Mouse (Mus musculus) stomach, embryonic 16.5 days (tissue): ENCODE data around the gene Derl2. TPM values are rescaled to one million over a fixed set of nuclear protein-coding genes. Genes with fewer than 3 reads are reported as not detected.

Experiments used
- ATAC-seq: fragments of 200-750 bp; cut with Nextera tagmentation; 2 replicates; pipeline ENCODE4 v1.8.0; 2017; ENCODE audit warnings: moderate number of reproducible peaks, moderate TSS enrichment; ENCODE audit not compliant: insufficient read depth, low FRiP score
- H3K27ac ChIP-seq: fragments of 300-500 bp; sonication (generic); 2 replicates; pipeline ENCODE4 v1.5.1; 2014; ENCODE audit warnings: low read length
- H3K27me3 ChIP-seq: fragments of 300-500 bp; sonication (generic); 2 replicates; pipeline ENCODE4 v1.6.1; 2014; ENCODE audit warnings: low read length, control low read depth, mixed read lengths; ENCODE audit not compliant: control insufficient read depth, insufficient read depth
- H3K36me3 ChIP-seq: fragments of 300-500 bp; sonication (generic); 2 replicates; pipeline ENCODE4 v1.6.1; 2014; ENCODE audit warnings: low read length; ENCODE audit not compliant: control insufficient read depth, insufficient read depth
- H3K4me1 ChIP-seq: fragments of 300-500 bp; sonication (generic); 2 replicates; pipeline ENCODE4 v1.6.1; 2014; ENCODE audit warnings: low read length, control low read depth, mixed read lengths; ENCODE audit not compliant: control insufficient read depth, insufficient read depth
- H3K4me2 ChIP-seq: fragments of 300-500 bp; sonication (generic); 2 replicates; pipeline ENCODE4 v1.6.1; 2014; ENCODE audit warnings: low read depth, low read length, mixed read lengths
- H3K4me3 ChIP-seq: fragments of 300-500 bp; sonication (generic); replicated peaks from 2 replicates; pipeline ENCODE4 v1.5.1; 2014; ENCODE audit warnings: mild to moderate bottlenecking, low read length
- H3K9ac ChIP-seq: fragments of 300-500 bp; sonication (generic); 2 replicates; pipeline ENCODE4 v1.6.1; 2014; ENCODE audit warnings: low read length
- H3K9me3 ChIP-seq: fragments of 300-500 bp; sonication (generic); replicated peaks from 2 replicates; pipeline ENCODE4 v1.6.1; 2016; ENCODE audit warnings: low read length, control low read depth; ENCODE audit not compliant: control insufficient read depth
- WGBS: fragments of 180-500 bp; shearing (Covaris S2); extraction: QIAGEN DNeasy Blood & Tissue Kit; methylation state at CpG from one replicate; pipeline ENCODE4 v1.1.7; 2014; 5-methylcytosine and 5-hydroxymethylcytosine counted together
- polyA plus RNA-seq: library from polyadenylated mRNA; unstranded; fragments of >200 nt; fragmentation: Nextera tagmentation; extraction: Ambion mirVana; gene quantifications from 2 replicates; pipeline ENCODE4 v1.2.1, GENCODE M21; 2015

Gene Derl2
- polyA plus RNA-seq, 1 experiment from 2014 or later = 63.1 TPM

DNA sequence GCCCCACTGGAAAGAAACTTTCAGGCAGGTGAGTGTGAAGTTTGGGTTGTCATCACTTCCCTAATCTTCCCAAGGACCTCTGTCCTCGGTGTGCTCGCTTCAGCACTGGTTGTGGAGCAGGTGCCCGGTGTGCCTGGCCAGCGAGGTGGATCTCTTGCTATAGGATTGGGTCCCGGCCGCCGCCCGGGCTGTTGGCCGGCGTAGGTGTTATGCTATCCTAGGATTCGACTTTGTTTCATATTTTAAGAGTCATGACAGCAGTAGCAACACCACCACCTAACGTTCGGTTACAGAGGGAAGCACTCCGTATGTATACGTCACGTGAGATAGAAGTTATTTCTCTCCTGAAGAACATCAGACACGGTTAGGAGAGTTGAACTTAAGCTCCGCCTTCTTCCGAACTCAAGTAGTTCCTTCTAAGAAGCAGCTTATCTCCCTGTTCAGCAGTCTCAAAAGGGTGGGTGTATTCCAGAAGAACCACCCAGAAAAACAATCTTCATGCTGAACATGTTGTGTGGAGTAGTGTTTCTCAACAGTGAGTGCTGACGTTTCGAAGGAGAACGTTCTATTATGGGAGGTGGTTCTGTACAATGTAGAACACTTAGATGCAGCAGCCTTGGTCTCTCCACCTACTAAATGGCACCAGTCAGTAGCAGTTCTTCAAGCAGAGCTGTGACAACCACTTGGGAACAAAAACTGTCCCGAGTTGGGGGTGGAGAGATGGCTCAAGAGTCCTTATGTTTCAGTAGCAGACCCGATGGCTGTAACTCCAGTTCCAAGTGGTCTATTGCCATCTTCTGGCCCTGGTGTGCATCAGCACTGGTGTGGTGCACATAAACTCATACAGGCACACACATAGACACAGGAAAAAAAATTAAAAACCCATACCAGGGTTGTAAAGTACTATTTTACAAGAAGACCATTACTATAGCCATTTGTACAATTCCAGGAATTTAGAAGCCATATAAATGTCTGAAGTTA, 48.8 kb downstream of the Derl2 start:
- WGBS = 16% methylated on average over 24 of the region's 24 CpGs
- Histone ChIP-seq H3K27me3 (no peaks in the 10 kb centered on the region), H3K9ac (peak overlapping the region; percentile 72), H3K9me3 (no peaks in the 10 kb centered on the region), H3K4me3 (peak overlapping the region; percentile 73), H3K4me1 (peaks cover 16% of the 10 kb centered on the region), H3K4me2 (peak overlapping the region; percentile 76), H3K36me3 (peaks cover 1% of the 10 kb centered on the region; the same call in 1 of the 2 replicates), H3K27ac (peak overlapping the region; percentile 91)
- no peak; the same call in 1 of the 2 replicates for ATAC-seq

DNA sequence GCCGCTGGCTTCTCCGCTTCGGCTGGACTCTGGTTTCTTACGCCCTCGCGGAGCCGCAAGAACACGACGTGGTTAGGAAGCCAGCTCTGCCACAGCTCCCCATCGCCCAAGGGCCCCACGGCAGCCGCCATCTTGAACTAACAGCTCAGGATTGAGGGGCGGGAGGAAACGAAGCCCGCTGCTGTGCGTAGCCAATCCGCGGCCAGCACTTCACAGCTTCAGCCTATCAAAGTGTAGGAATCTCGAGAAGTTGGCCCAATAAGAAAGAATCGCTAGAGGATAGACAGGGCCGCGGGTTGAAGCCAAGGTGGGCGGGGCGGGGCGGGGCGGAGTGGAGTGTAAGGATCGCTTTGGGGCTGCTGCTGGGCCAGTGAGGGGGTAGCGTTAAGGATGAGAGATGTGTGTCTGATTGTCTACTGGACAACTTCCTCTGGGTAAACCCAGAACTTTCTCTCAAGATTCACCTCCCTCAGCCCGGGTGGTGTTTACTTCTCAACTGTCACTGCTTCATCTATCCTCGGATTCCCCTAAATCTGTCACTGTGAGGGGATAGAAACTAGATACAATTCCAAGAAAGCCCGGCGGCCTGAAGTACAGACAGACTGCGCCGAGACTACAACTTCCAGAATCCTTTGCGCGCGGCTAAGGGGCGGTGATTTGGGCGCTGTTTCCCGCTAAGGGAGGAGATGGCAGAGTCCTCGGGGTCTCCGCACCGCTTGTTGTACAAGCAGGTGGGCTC, 49.7 kb downstream of the Derl2 start, which contains the start of the genes Nup88 and Rpain:
Gene Nup88 (minus strand): TSS at position 153 of the 739 bp plus-strand sequence.
Gene Rpain (plus strand): TSS at position 393 of the 739 bp plus-strand sequence.
- Histone ChIP-seq H3K36me3 (peaks cover 10% of the 10 kb centered on the region), H3K27ac (peak within 1 kb of the TSS; percentile 91), H3K4me3 (peak within 1 kb of the TSS; percentile 73), H3K9ac (peak within 1 kb of the TSS; percentile 84), H3K4me2 (peak within 1 kb of the TSS; percentile 95), H3K27me3 (no peaks in the 10 kb centered on the region), H3K9me3 (no peaks in the 10 kb centered on the region), H3K4me1 (peaks cover 16% of the 10 kb centered on the region)
- peak; percentile 98 for ATAC-seq
- under 1% methylated on average over 43 of the region's 43 CpGs for WGBS

DNA sequence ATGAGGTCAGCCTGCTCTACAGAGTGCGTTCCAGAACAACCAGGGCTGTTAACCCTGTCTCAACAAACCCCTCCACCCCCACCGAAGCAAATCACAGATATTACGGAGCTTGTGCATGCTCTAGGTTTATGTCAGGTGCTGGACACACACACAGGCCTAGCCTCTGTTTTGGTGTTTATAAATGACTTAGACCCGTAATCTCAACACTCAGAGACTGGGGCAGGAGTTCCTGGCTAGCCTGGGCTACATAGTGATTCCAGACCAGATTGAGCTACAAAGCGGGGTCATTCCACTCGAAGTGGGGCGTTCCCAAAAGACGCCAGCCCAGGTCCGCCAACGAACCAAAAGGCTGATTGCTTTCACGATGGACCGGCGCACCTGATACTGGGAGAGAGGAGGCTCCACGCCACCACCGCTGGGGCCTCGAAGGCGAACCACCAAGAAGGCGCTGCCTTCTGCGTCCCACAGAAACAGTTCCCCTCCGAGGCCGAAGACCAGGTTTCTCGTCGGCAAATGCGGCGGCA, 50.3 kb downstream of the Derl2 start:
- under 1% methylated on average over 25 of the region's 25 CpGs for WGBS
- peak overlapping the region; percentile 86 for H3K27ac ChIP-seq
- H3K9ac ChIP-seq = peak overlapping the region; percentile 84
- H3K4me3 ChIP-seq = peak overlapping the region; percentile 73
- H3K36me3 ChIP-seq = peaks cover 15% of the 10 kb centered on the region
- H3K27me3 ChIP-seq = no peaks in the 10 kb centered on the region
- peaks cover 16% of the 10 kb centered on the region for H3K4me1 ChIP-seq
- peak overlapping the region; percentile 95 for H3K4me2 ChIP-seq
- ATAC-seq = peak; percentile 3; the same call in 1 of the 2 replicates
- H3K9me3 ChIP-seq = no peaks in the 10 kb centered on the region

DNA sequence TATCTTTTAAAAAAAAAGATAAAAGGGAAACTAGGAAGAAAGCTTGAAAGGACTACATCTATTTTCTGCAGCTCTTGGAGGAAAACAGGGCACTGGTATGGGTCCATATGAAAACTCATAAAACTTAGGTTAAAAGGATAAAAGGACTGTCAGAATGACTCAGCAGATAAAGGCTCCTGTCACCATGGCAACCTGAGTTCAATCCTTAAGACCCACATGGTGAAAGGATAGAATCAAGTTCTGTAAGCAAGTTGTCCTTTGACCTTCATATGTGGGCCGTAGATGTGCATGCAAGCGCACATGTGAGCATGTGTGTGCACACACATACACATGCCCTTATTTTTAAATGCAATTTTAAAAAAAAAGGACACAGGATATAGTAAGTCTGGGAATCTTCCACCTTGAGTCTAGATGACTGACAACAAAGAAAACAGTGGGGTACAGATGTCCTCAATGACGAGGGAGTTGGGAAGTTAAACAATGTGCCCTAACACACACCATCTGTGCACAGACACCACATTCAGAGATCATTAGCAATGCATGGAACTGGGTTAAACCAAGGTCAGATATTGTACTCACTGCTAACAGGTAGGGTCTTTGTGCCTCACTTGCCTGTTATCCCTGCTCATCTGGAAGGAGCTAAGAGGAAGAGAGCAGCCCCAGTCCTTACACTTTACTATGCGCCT, 55.3 kb downstream of the Derl2 start:
- 82% methylated on average over 4 of the region's 4 CpGs for WGBS
- Histone ChIP-seq H3K9ac (no peak overlapping the region), H3K27ac (no peak overlapping the region), H3K27me3 (no peaks in the 10 kb centered on the region), H3K4me2 (no peak overlapping the region), H3K4me3 (no peak overlapping the region), H3K4me1 (peaks cover 9% of the 10 kb centered on the region), H3K36me3 (peaks cover 22% of the 10 kb centered on the region), H3K9me3 (no peaks in the 10 kb centered on the region)
- no peak for ATAC-seq

DNA sequence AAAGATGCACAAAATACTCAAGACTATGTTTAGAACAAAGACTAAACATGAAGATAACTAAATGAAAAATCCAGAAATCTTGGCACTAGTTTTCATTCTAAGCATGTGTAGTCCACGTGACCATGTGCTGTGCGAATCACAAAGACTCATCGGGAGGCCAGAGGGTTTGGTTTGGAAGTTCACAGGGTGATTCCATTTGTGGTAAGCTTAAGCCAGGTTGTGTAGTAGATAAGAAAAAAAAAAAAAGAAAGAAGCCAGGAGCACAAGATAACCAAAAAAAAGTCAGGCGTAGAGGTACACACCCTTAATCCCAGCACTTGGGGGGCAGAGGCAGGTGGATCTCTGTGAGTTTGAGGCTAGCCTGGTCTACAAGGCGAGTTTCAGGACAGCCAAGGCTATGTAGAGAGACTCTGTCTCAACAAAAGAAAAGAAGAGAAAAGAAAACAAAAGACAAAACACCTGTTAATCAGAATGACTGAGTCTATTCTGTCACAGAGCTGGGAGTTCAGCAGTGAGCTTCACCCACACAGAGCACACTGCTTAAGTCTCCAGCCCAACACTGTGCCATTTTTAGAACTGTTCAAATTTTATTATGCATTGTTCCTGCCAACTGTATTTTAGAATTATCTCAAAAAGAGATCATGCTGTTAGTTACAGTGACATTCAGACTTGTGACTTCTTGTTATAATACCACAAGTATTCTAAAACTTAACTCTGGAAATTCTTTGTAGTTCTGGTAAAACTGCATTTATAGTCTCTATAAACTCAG, 58.7 kb downstream of the Derl2 start:
- ATAC-seq = no peak
- H3K4me1 ChIP-seq = no peaks in the 10 kb centered on the region
- H3K36me3 ChIP-seq = peaks cover 38% of the 10 kb centered on the region
- H3K4me3 ChIP-seq = no peak overlapping the region
- no peak overlapping the region for H3K4me2 ChIP-seq
- H3K9me3 ChIP-seq = no peaks in the 10 kb centered on the region
- WGBS = 81% methylated on average over 5 of the region's 5 CpGs
- no peak overlapping the region for H3K27ac ChIP-seq
- no peak overlapping the region for H3K9ac ChIP-seq
- no peaks in the 10 kb centered on the region for H3K27me3 ChIP-seq

Other genes with a start within 250 kb of the Derl2 start
- 0.66 TPM in 1 of 2 replicates, not detected in the other for gene Scimp, start 207.3 kb downstream of the Derl2 start, polyA plus RNA-seq
- gene Rabep1, start 175.1 kb downstream of the Derl2 start, polyA plus RNA-seq = 22.2 and 27.5 TPM in 2 replicates
- gene Nup88, start 49.9 kb downstream of the Derl2 start, polyA plus RNA-seq = 107 and 116 TPM in 2 replicates
- 66.1 and 72.2 TPM in 2 replicates for gene Rpain, start 49.6 kb downstream of the Derl2 start, polyA plus RNA-seq
- gene C1qbp, start 36.8 kb downstream of the Derl2 start, polyA plus RNA-seq = 211 and 239 TPM in 2 replicates
- 16.4 and 16.5 TPM in 2 replicates for gene Dhx33, start 15.4 kb downstream of the Derl2 start, polyA plus RNA-seq
- gene Mis12, start 230 bp downstream of the Derl2 start, polyA plus RNA-seq = 38.2 and 41.9 TPM in 2 replicates
- gene 6330403K07Rik, start 13.7 kb upstream of the Derl2 start, polyA plus RNA-seq = 62.5 and 63.1 TPM in 2 replicates
- gene Nlrp1a, start 124.9 kb upstream of the Derl2 start, polyA plus RNA-seq = 0.26 and 0.32 TPM in 2 replicates
- gene Nlrp1b, start 210.9 kb upstream of the Derl2 start, polyA plus RNA-seq = 0.06 TPM in 1 of 2 replicates, not detected in the other